ENCODE assay signal across 8 mouse cellular contexts in the genomic region with DNA sequence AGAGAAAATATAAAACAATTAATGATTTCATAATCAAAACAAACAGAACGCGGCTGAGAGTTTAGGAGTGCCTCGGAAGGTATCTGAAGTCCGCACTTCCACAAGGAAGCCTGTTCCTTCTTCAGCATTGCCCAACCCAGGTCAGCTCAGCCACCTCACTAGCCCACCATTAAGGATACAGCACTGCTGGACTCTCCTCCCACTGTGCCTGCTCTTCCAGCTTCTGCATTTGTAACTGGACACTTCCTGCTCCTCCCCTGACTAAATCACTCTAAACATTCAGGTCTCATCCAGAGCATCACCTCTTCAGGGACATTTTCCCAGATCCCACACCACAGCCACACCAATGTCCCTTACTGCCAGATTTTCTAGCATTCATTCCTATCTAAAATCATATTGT. TPM values are rescaled to one million over a fixed set of nuclear protein-coding genes. Genes with fewer than 3 reads are reported as not detected.
DNase-seq lines count a peak whose midpoint lies in the region; ATAC-seq lines count a peak whose summit lies in the region.

No protein-coding gene starts in this region.

- H3K4me2 ChIP-seq in kidney, embryonic 16.5 days (replicated peaks; ENCODE audit: low read depth, low read length) = peak overlapping the region; percentile 46
- H3K4me2 ChIP-seq in embryonic facial prominence, embryonic 15.5 days (replicated peaks) = peak overlapping the region; percentile 50

- peaks cover 30% of the 10 kb centered on the region for H3K4me1 ChIP-seq in kidney, embryonic 16.5 days (ENCODE audit: insufficient read depth, low read length)
- peaks cover 11% of the 10 kb centered on the region for H3K4me1 ChIP-seq in embryonic facial prominence, embryonic 15.5 days

- peak overlapping the region; percentile 20 for H3K4me3 ChIP-seq in kidney, embryonic 16.5 days (ENCODE audit: low read length)
- H3K4me3 ChIP-seq in embryonic facial prominence, embryonic 15.5 days (replicated peaks) = 0 out of 2 replicates have a peak overlapping the region, but pooled peaks have one; percentile 13

- no peak overlapping the region for H3K9ac ChIP-seq in kidney, embryonic 16.5 days (replicated peaks; ENCODE audit: low read length)
- H3K9ac ChIP-seq in embryonic facial prominence, embryonic 15.5 days = no peak overlapping the region

- 15% methylated on average over 4 of the region's 4 CpGs for WGBS in kidney, embryonic 16.5 days
- WGBS in embryonic facial prominence, embryonic 15.5 days = 41% methylated on average over 4 of the region's 4 CpGs

- no peak overlapping the region for H3K27ac ChIP-seq in kidney, embryonic 16.5 days (ENCODE audit: low read length)
- H3K27ac ChIP-seq in embryonic facial prominence, embryonic 15.5 days (replicated peaks) = 0 out of 2 replicates have a peak overlapping the region, but pooled peaks have one; percentile 5

- H3K9me3 ChIP-seq in kidney, embryonic 16.5 days (ENCODE audit: low read length) = no peaks in the 10 kb centered on the region
- H3K9me3 ChIP-seq in embryonic facial prominence, embryonic 15.5 days (replicated peaks) = no peaks in the 10 kb centered on the region

- no peak for DNase-seq in kidney, adult 11 months
- DNase-seq in kidney, postnatal 36 days = peak; percentile 23 to 30
- no peak for DNase-seq in frontal cortex, postnatal 36 days (ENCODE audit: low spot score in 2 of 2)
- DNase-seq in T-cell, adult 2 months (ENCODE audit: low spot score) = no peak

- peak; percentile 68 for ATAC-seq in kidney, embryonic 16.5 days (ENCODE audit: low FRiP score, low TSS enrichment)
- no peak for ATAC-seq in embryonic facial prominence, embryonic 15.5 days (ENCODE audit: insufficient number of reproducible peaks, low FRiP score, low TSS enrichment, low read depth)
- peak; percentile 31; the same call in 1 of the 2 replicates for ATAC-seq in megakaryocyte, adult 5-6 weeks (ENCODE audit: poor library complexity, severe bottlenecking)
- no peak for ATAC-seq in megakaryocyte-erythroid progenitor cell, adult 5-6 weeks (replicated peaks; ENCODE audit: low FRiP score, low TSS enrichment, poor library complexity, severe bottlenecking)

- no peaks in the 10 kb centered on the region for H3K36me3 ChIP-seq in kidney, embryonic 16.5 days (ENCODE audit: insufficient read depth, low read length)
- no peaks in the 10 kb centered on the region for H3K36me3 ChIP-seq in embryonic facial prominence, embryonic 15.5 days

- no peaks in the 10 kb centered on the region for H3K27me3 ChIP-seq in kidney, embryonic 16.5 days (ENCODE audit: insufficient read depth, low read length)
- H3K27me3 ChIP-seq in embryonic facial prominence, embryonic 15.5 days = no peaks in the 10 kb centered on the region

RNA-seq across cellular contexts. Expression of a gene that starts 1.4 kb away (rescaled TPM):
- polyA plus RNA-seq in kidney, embryonic 16.5 days (2015; fragmentation: Nextera tagmentation; extraction: Ambion mirVana) = 105 and 109 TPM in 2 replicates
- 88.8 and 89.6 TPM in 2 replicates for polyA plus RNA-seq in embryonic facial prominence, embryonic 15.5 days (2015; fragmentation: Nextera tagmentation; extraction: Ambion mirVana)
- 109 and 113 TPM in 2 replicates for total RNA-seq in megakaryocyte, adult 5-6 weeks (2015)
- total RNA-seq in megakaryocyte, adult 5-6 weeks (2017) = 65.5 and 72.3 TPM in 2 replicates
- 24.2 and 37.8 TPM in 2 replicates for total RNA-seq in megakaryocyte-erythroid progenitor cell, adult 5-6 weeks (2014; fragmentation: Nextera tagmentation)
- total RNA-seq in megakaryocyte-erythroid progenitor cell, adult 5-6 weeks (2017) = 29.1 and 30.2 TPM in 2 replicates

Comparison
In these comparisons a context has a peak if more than half of its experiments do, and no peak if none do; other contexts are left out.
1. DNase-seq: peak in kidney, postnatal 36 days (2 of 2); none in kidney, adult 11 months (single experiment), frontal cortex, postnatal 36 days (0 of 2) and T-cell, adult 2 months (single experiment).
2. ATAC-seq: peak in kidney, embryonic 16.5 days (single experiment) and megakaryocyte, adult 5-6 weeks (single experiment); none in embryonic facial prominence, embryonic 15.5 days (single experiment) and megakaryocyte-erythroid progenitor cell, adult 5-6 weeks (single experiment).